Mouse (Mus musculus) limb, embryonic 12.5 days (tissue): Measurements from ENCODE around the gene Usp47. TPM values are rescaled to one million over a fixed set of nuclear protein-coding genes. Genes with fewer than 3 reads are reported as not detected.

ENCODE experiments used
- ATAC-seq: fragments of 200-750 bp; cut with Nextera tagmentation; 2 replicates; pipeline ENCODE4 v1.8.0; 2017; ENCODE audit warnings: low read depth, moderate TSS enrichment; ENCODE audit not compliant: insufficient number of reproducible peaks, insufficient read depth, low FRiP score, low TSS enrichment
- H3K27ac ChIP-seq: fragments of 300-500 bp; sonication (generic); 2 replicates; pipeline ENCODE4 v1.5.1; 2016; ENCODE audit warnings: mild to moderate bottlenecking, moderate library complexity
- H3K27me3 ChIP-seq: fragments of 300-500 bp; sonication (generic); 2 replicates; pipeline ENCODE4 v1.6.1; 2016; ENCODE audit warnings: mild to moderate bottlenecking, moderate library complexity
- H3K36me3 ChIP-seq: fragments of 300-500 bp; sonication (generic); 2 replicates; pipeline ENCODE4 v1.6.1; 2016; ENCODE audit warnings: mild to moderate bottlenecking, moderate library complexity
- H3K4me1 ChIP-seq: fragments of 300-500 bp; sonication (generic); replicated peaks from 2 replicates; pipeline ENCODE4 v1.6.1; 2016
- H3K4me2 ChIP-seq: fragments of 300-500 bp; sonication (generic); 2 replicates; pipeline ENCODE4 v1.6.1; 2016; ENCODE audit warnings: mild to moderate bottlenecking, moderate library complexity
- H3K4me3 ChIP-seq: fragments of 300-500 bp; sonication (generic); replicated peaks from 2 replicates; pipeline ENCODE4 v1.5.1; 2016; ENCODE audit warnings: mild to moderate bottlenecking
- H3K9ac ChIP-seq: fragments of 300-500 bp; sonication (generic); replicated peaks from 2 replicates; pipeline ENCODE4 v1.6.1; 2016; ENCODE audit warnings: mild to moderate bottlenecking, moderate library complexity
- H3K9me3 ChIP-seq: fragments of 300-500 bp; sonication (generic); 2 replicates; pipeline ENCODE4 v1.6.1; 2016; ENCODE audit warnings: mild to moderate bottlenecking, moderate library complexity
- WGBS: fragments of 180-500 bp; shearing (Covaris S2); methylation state at CpG from one replicate; pipeline ENCODE4 v1.1.7; 2016; 5-methylcytosine and 5-hydroxymethylcytosine counted together
- polyA plus RNA-seq: library from polyadenylated mRNA; unstranded; fragments of >200 nt; fragmentation: Nextera tagmentation; extraction: Ambion mirVana; gene quantifications from 2 replicates; pipeline ENCODE4 v1.2.1, GENCODE M21; 2016

The Usp47 gene
- polyA plus RNA-seq, 1 experiment from 2014 or later, result 102 TPM

DNA sequence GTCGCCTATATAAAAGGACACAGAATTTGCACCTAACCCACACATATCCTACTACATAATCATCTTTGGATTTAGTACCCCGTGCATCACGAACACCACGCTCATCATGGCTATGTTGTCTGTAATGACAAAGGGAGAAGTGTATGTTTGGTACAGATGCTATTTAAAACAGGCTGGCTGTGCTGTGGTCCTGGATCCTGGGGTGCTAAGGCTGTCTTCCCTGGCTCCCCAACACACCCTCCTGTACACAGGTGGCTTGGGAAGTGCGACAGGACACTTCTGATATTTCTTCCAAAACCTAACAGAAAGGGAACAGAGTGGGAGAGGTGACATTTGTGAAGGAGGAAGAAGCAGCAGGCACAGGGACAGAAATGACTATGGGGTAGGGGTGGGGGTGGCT lies 100.3 kb downstream of the Usp47 start:
- H3K9me3 ChIP-seq, result no peaks in the 10 kb centered on the region
- H3K4me2 ChIP-seq, result no peak overlapping the region
- H3K4me1 ChIP-seq, result peaks cover 34% of the 10 kb centered on the region
- H3K27ac ChIP-seq, result no peak overlapping the region
- no peaks in the 10 kb centered on the region for H3K36me3 ChIP-seq
- ATAC-seq, result no peak
- no peaks in the 10 kb centered on the region for H3K27me3 ChIP-seq
- WGBS, result 93% methylated on average over 5 of the region's 5 CpGs
- no peak overlapping the region for H3K9ac ChIP-seq
- no peak overlapping the region for H3K4me3 ChIP-seq

GRCm38 (mm10) chr7:112125625-112126260 lies 102.4 kb downstream of the Usp47 start:
- no peak for ATAC-seq
- no peaks in the 10 kb centered on the region for H3K36me3 ChIP-seq
- WGBS, result 86% methylated on average over 7 of the region's 7 CpGs
- peaks cover 42% of the 10 kb centered on the region for H3K4me1 ChIP-seq
- H3K4me3 ChIP-seq, result no peak overlapping the region
- no peaks in the 10 kb centered on the region for H3K27me3 ChIP-seq
- no peak overlapping the region for H3K9ac ChIP-seq
- no peak overlapping the region for H3K4me2 ChIP-seq
- H3K27ac ChIP-seq, result 0 out of 2 replicates have a peak overlapping the region, but pooled peaks have one; percentile 5
- no peaks in the 10 kb centered on the region for H3K9me3 ChIP-seq

GRCm38 (mm10) chr7:112127085-112127637 lies 103.9 kb downstream of the Usp47 start:
- H3K27ac ChIP-seq, result no peak overlapping the region
- no peak for ATAC-seq
- no peak overlapping the region for H3K4me2 ChIP-seq
- 82% methylated on average over 5 of the region's 5 CpGs for WGBS
- H3K36me3 ChIP-seq, result no peaks in the 10 kb centered on the region
- no peaks in the 10 kb centered on the region for H3K27me3 ChIP-seq
- peaks cover 28% of the 10 kb centered on the region for H3K4me1 ChIP-seq
- H3K4me3 ChIP-seq, result no peak overlapping the region
- no peak overlapping the region for H3K9ac ChIP-seq
- H3K9me3 ChIP-seq, result no peaks in the 10 kb centered on the region

- peaks cover 21% of the 10 kb centered on the region for H3K4me1 ChIP-seq
- peak overlapping the region; percentile 66 for H3K27ac ChIP-seq
- 83% methylated on average over 4 of the region's 4 CpGs for WGBS
- H3K9me3 ChIP-seq, result no peaks in the 10 kb centered on the region
- no peaks in the 10 kb centered on the region for H3K36me3 ChIP-seq
- no peak overlapping the region for H3K4me2 ChIP-seq
- H3K27me3 ChIP-seq, result no peaks in the 10 kb centered on the region
- no peak overlapping the region for H3K9ac ChIP-seq
- H3K4me3 ChIP-seq, result no peak overlapping the region
- 0 out of 2 replicates have a peak, but pooled peaks have one; percentile 5 for ATAC-seq
Observed at GRCm38 (mm10) chr7:112127954-112128353, 104.7 kb downstream of the Usp47 start.

GRCm38 (mm10) chr7:112128810-112129209 lies 105.5 kb downstream of the Usp47 start:
- Histone ChIP-seq H3K36me3 (no peaks in the 10 kb centered on the region), H3K27ac (peak overlapping the region; percentile 66), H3K9me3 (no peaks in the 10 kb centered on the region), H3K27me3 (no peaks in the 10 kb centered on the region), H3K9ac (no peak overlapping the region), H3K4me2 (no peak overlapping the region), H3K4me3 (no peak overlapping the region), H3K4me1 (peaks cover 21% of the 10 kb centered on the region)
- ATAC-seq, result peak; percentile 27; the same call in 1 of the 2 replicates
- WGBS, result 39% methylated on average over 4 of the region's 4 CpGs

- Histone ChIP-seq H3K27me3 (no peaks in the 10 kb centered on the region), H3K9me3 (no peaks in the 10 kb centered on the region), H3K36me3 (no peaks in the 10 kb centered on the region), H3K4me2 (no peak overlapping the region), H3K4me1 (peaks cover 21% of the 10 kb centered on the region), H3K27ac (no peak overlapping the region), H3K9ac (no peak overlapping the region), H3K4me3 (no peak overlapping the region)
- 92% methylated on average over 6 of the region's 6 CpGs for WGBS
- no peak for ATAC-seq
Observed at GRCm38 (mm10) chr7:112129851-112130250, 106.5 kb downstream of the Usp47 start.

GRCm38 (mm10) chr7:112130660-112131059 lies 107.4 kb downstream of the Usp47 start:
- H3K9me3 ChIP-seq, result no peaks in the 10 kb centered on the region
- ATAC-seq, result no peak
- no peaks in the 10 kb centered on the region for H3K36me3 ChIP-seq
- no peak overlapping the region for H3K4me2 ChIP-seq
- 92% methylated on average over 3 of the region's 3 CpGs for WGBS
- H3K4me3 ChIP-seq, result no peak overlapping the region
- no peak overlapping the region for H3K9ac ChIP-seq
- no peaks in the 10 kb centered on the region for H3K27me3 ChIP-seq
- H3K27ac ChIP-seq, result no peak overlapping the region
- H3K4me1 ChIP-seq, result peaks cover 21% of the 10 kb centered on the region

DNA sequence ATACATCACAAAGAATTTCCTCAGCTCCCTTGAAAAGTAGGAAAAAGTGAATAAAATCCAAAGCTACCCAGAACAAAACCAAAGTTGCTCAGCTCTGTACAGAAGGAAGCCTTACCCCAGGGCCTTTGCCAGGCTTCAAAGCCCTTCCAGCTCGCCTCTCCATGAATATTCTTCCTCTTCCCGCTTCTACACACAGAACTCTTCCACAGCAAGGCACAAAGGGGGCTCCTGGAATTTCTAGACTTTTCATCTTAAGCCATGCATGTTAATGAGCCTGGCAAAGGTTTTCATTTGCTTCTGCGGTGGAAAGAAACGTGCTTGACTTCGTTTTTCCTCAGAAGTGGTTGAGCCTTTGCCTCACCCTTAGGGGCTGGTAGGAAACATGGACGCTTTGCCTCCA lies 108.7 kb downstream of the Usp47 start:
- Histone ChIP-seq H3K4me1 (peaks cover 23% of the 10 kb centered on the region), H3K36me3 (no peaks in the 10 kb centered on the region), H3K27me3 (no peaks in the 10 kb centered on the region), H3K4me2 (no peak overlapping the region), H3K9ac (no peak overlapping the region), H3K9me3 (no peaks in the 10 kb centered on the region), H3K4me3 (no peak overlapping the region), H3K27ac (no peak overlapping the region)
- no peak for ATAC-seq
- WGBS, result 78% methylated on average over 6 of the region's 6 CpGs

- H3K9ac ChIP-seq, result no peak overlapping the region
- 89% methylated on average over 5 of the region's 5 CpGs for WGBS
- H3K36me3 ChIP-seq, result no peaks in the 10 kb centered on the region
- no peak overlapping the region for H3K27ac ChIP-seq
- peaks cover 17% of the 10 kb centered on the region for H3K4me1 ChIP-seq
- no peak for ATAC-seq
- H3K4me2 ChIP-seq, result no peak overlapping the region
- H3K4me3 ChIP-seq, result no peak overlapping the region
- no peaks in the 10 kb centered on the region for H3K27me3 ChIP-seq
- H3K9me3 ChIP-seq, result no peaks in the 10 kb centered on the region
Observed at GRCm38 (mm10) chr7:112133277-112133676, 110.0 kb downstream of the Usp47 start.

- WGBS, result 92% methylated on average over 4 of the region's 4 CpGs
- Histone ChIP-seq H3K27ac (no peak overlapping the region), H3K9ac (no peak overlapping the region), H3K4me2 (no peak overlapping the region), H3K9me3 (no peaks in the 10 kb centered on the region), H3K4me1 (0 out of 2 replicates have a peak, but pooled peaks cover 3% of the 10 kb centered on the region), H3K36me3 (no peaks in the 10 kb centered on the region), H3K27me3 (no peaks in the 10 kb centered on the region), H3K4me3 (no peak overlapping the region)
- no peak for ATAC-seq
Observed at GRCm38 (mm10) chr7:112135161-112135560, 111.9 kb downstream of the Usp47 start.

DNA sequence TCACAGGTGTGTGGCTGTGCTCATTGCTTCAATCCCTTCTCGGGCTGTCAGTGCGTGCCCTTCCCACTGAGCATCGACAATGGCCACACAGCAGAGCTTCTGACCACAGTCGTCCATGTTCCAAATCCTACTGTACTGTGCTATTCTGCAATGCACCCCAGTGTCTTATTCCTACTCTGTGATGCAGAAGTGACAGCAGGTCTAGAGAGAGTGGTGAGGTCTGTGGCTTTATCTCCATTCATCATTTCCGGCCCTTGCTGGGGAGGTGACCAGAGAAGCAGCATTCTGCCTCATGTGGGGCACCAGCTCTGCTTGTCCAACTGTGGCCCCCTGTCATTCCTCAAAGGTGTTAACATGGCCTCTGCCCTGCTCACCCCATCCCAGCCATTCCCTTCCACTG lies 113.2 kb downstream of the Usp47 start:
- no peak overlapping the region for H3K9ac ChIP-seq
- no peaks in the 10 kb centered on the region for H3K9me3 ChIP-seq
- peak overlapping the region; percentile 29; the same call in 1 of the 2 replicates for H3K27ac ChIP-seq
- WGBS, result 87% methylated on average over 5 of the region's 5 CpGs
- H3K4me3 ChIP-seq, result no peak overlapping the region
- H3K4me2 ChIP-seq, result no peak overlapping the region
- H3K36me3 ChIP-seq, result no peaks in the 10 kb centered on the region
- ATAC-seq, result no peak
- 0 out of 2 replicates have a peak, but pooled peaks cover 3% of the 10 kb centered on the region for H3K4me1 ChIP-seq
- no peaks in the 10 kb centered on the region for H3K27me3 ChIP-seq

DNA sequence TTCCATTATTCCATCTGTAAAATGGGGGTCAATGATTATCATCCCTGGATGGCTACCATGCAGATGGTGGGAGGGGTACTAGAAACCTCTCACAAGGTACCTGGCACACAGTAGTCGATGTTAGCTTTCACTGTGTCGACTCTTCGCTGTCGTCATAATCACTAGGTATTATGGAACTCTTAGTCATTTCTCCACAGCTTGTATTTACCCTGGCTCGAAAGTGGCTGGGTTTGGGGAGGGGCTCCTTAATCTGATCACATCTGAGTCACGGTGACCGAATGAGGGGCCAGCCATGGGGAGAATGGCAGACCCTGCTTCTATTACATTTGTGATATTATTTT lies 114.8 kb downstream of the Usp47 start:
- H3K4me2 ChIP-seq, result no peak overlapping the region
- peaks cover 9% of the 10 kb centered on the region for H3K4me1 ChIP-seq
- H3K9me3 ChIP-seq, result no peaks in the 10 kb centered on the region
- H3K36me3 ChIP-seq, result no peaks in the 10 kb centered on the region
- no peak for ATAC-seq
- no peaks in the 10 kb centered on the region for H3K27me3 ChIP-seq
- 86% methylated on average over 7 of the region's 7 CpGs for WGBS
- H3K4me3 ChIP-seq, result no peak overlapping the region
- no peak overlapping the region for H3K27ac ChIP-seq
- no peak overlapping the region for H3K9ac ChIP-seq
